Mouse (Mus musculus) intestine, embryonic 15.5 days (tissue): ENCODE measurements at regions not wholly inside any gene's neighbourhood (a gene's known extent, or its start where the extent isn't known, plus 50 kb on each side); places are given as distances from the start of the nearest gene placed in this dataset.

Source experiments
- ATAC-seq: fragments of 200-750 bp; cut with Nextera tagmentation; 2 replicates; pipeline ENCODE4 v1.8.0; 2017; ENCODE audit warnings: moderate TSS enrichment, moderate library complexity
- H3K27ac ChIP-seq: fragments of 300-500 bp; sonication (generic); 2 replicates; pipeline ENCODE4 v1.5.1; 2015; ENCODE audit warnings: mild to moderate bottlenecking, inconsistent platforms
- H3K27me3 ChIP-seq: fragments of 300-500 bp; sonication (generic); replicated peaks from 2 replicates; pipeline ENCODE4 v1.6.1; 2015; ENCODE audit warnings: inconsistent platforms
- H3K36me3 ChIP-seq: fragments of 300-500 bp; sonication (generic); 2 replicates; pipeline ENCODE4 v1.6.1; 2015; ENCODE audit warnings: inconsistent platforms
- H3K4me1 ChIP-seq: fragments of 300-500 bp; sonication (generic); replicated peaks from 2 replicates; pipeline ENCODE4 v1.6.1; 2015; ENCODE audit warnings: inconsistent platforms
- H3K4me2 ChIP-seq: fragments of 300-500 bp; sonication (generic); replicated peaks from 2 replicates; pipeline ENCODE4 v1.6.1; 2015; ENCODE audit warnings: mild to moderate bottlenecking, inconsistent platforms
- H3K4me3 ChIP-seq: fragments of 300-500 bp; sonication (generic); replicated peaks from 2 replicates; pipeline ENCODE4 v1.5.1; 2015; ENCODE audit warnings: inconsistent platforms
- H3K9ac ChIP-seq: fragments of 300-500 bp; sonication (generic); 2 replicates; pipeline ENCODE4 v1.6.1; 2015; ENCODE audit warnings: inconsistent platforms
- H3K9me3 ChIP-seq: fragments of 300-500 bp; sonication (generic); 2 replicates; pipeline ENCODE4 v1.6.1; 2016; ENCODE audit warnings: inconsistent platforms
- WGBS: fragments of 180-500 bp; shearing (Covaris S2); methylation state at CpG from one replicate; pipeline ENCODE4 v1.1.7; 2015; 5-methylcytosine and 5-hydroxymethylcytosine counted together

DNA sequence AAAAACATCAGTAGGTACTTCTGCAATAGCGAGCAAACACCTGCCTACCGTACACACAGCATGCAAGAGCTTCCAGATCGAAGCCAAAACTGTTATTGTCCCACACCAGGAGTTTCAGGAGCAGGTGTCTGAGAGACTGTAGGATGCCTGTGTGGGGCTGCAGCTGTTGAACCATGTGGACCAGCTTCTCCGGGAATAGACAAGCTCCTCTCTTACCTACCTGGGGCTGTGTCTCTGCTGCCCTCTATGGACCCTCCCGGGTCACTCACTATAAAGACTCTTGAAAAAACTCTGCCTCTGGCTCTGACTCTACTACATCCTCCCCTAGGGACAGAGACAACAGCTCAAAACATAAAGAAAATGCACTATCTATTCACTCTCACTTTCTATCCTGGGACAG is 201.0 kb upstream of the Zdhhc25 start:
- 55% methylated on average over 5 of the region's 5 CpGs for WGBS
- H3K4me1 ChIP-seq = no peaks in the 10 kb centered on the region

DNA sequence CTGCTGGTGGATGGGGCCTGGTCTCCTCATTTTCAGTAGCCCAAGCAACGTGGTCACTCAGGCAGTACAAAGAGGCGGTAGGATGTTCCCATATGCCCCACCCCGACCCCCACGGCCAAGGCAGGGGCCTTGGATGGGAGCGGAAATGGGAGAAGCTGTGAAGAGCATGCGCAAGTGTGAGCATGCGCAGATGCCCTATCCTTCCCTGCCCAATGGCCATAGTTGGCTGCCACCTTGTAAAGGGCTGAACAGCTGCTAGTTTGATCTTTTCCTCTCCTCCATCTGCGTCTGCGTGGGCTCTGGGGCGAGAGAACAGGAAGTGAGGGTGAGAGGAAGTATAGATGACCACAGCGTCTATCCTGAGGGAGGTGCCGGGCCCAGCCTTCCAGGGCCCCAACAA is 200.1 kb upstream of the Zdhhc25 start:
- Histone ChIP-seq H3K4me2 (no peak overlapping the region), H3K27ac (no peak overlapping the region), H3K27me3 (no peaks in the 10 kb centered on the region), H3K4me3 (no peak overlapping the region), H3K4me1 (no peaks in the 10 kb centered on the region), H3K9ac (no peak overlapping the region), H3K36me3 (no peaks in the 10 kb centered on the region), H3K9me3 (no peaks in the 10 kb centered on the region)
- whole genome bisulfite sequencing = 76% methylated on average over 12 of the region's 12 CpGs
- ATAC-seq = no peak

More for the DNA sequence above, 201.0 kb upstream of the Zdhhc25 start:
- Histone ChIP-seq H3K36me3 (no peaks in the 10 kb centered on the region), H3K9me3 (no peaks in the 10 kb centered on the region), H3K27ac (no peak overlapping the region), H3K27me3 (no peaks in the 10 kb centered on the region), H3K4me3 (no peak overlapping the region), H3K9ac (no peak overlapping the region), H3K4me2 (no peak overlapping the region)
- ATAC-seq = no peak

DNA sequence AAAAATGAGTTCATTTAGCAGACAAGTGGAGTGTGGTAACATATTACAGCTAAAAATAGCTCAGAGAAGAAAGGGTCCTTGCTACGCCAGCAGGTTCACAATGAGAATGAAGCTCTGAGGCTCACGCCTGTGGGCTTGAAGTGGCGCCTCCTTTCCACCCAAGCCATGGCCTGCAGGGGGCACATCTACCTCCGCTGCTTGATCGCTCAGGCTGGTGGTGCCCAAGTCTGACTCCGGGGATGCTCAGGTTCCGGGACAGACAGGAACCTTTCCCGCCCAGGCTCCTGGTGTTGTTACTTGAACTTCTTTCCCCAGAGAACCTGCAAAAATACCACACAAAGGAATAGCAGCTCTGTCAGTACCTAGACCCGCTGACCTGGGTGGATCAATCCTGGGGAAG is 199.3 kb upstream of the Zdhhc25 start:
- Histone ChIP-seq H3K9me3 (no peaks in the 10 kb centered on the region), H3K27me3 (no peaks in the 10 kb centered on the region), H3K4me3 (no peak overlapping the region), H3K9ac (no peak overlapping the region), H3K27ac (no peak overlapping the region), H3K4me2 (no peak overlapping the region), H3K36me3 (no peaks in the 10 kb centered on the region), H3K4me1 (no peaks in the 10 kb centered on the region)
- ATAC-seq = no peak
- 64% methylated on average over 9 of the region's 9 CpGs for WGBS

DNA sequence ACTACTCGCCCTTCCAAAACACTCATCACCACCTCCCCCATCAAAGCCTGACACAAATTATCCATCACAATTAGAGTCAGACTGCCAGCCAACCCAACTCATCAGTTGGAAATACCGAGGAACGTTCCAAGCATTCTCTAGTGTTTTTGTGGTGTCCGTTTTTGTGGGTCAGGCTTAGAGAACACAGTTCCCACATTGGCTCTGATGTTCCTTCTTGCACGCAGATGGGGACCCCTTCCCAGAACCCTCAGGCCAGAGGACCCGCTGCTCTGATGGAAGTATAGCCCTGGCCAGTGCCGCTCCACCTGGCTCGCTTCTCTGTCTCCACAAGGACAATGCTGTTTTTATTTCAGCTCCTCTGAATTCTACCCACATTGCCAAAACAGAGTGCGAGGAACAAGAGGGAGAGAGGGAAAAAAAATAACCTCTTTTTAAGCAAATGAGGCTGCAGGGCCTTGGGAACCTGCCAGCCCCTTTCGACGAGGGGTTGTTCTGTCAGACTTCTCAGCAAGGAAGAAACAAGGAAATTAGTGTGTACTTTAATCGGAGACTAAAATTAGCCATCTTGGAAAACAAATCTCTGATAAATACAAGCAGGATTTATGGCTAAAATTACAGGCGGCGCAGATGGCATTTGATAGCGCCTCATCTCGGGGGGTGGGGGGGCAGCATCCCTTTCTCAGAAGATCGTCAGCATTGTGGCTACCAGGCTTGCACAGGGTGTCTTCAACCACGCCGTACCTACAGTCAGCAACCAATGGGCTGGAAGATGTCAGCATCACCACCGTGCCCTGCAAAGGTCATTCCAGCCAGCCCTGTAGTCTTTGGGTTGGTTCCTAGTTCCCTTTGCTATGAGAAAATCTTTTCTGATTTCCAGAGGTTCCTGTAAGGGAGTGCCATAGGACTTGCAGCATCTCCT is 191.4 kb upstream of the Zdhhc25 start:
- no peak overlapping the region for H3K9ac ChIP-seq
- no peak overlapping the region for H3K4me3 ChIP-seq
- H3K4me2 ChIP-seq = no peak overlapping the region
- no peaks in the 10 kb centered on the region for H3K4me1 ChIP-seq
- no peaks in the 10 kb centered on the region for H3K27me3 ChIP-seq
- 83% methylated on average over 20 of the region's 20 CpGs for WGBS
- H3K36me3 ChIP-seq = no peaks in the 10 kb centered on the region
- H3K9me3 ChIP-seq = no peaks in the 10 kb centered on the region
- H3K27ac ChIP-seq = no peak overlapping the region
- ATAC-seq = no peak

DNA sequence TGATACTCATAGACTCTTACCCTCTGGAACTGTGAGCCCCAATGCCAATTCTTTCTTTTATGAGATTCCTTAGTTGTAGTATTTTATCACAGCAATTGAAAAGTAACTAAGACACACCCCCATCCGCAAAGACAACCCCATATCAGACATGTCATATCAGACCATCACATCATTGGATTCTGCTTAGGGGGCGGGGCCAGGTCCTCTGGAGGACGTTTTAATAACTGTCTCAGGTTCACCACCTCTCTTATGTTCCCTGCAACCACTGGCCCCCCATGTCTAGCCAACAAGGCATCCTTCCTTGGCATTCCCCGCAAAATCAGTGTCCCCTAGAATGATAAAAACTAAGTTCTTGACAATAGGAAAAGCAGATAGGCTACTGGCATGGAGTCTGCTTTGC is 185.9 kb upstream of the Zdhhc25 start:
- H3K27me3 ChIP-seq = no peaks in the 10 kb centered on the region
- no peaks in the 10 kb centered on the region for H3K36me3 ChIP-seq
- no peak overlapping the region for H3K4me2 ChIP-seq
- no peak for ATAC-seq
- 72% methylated on average over 4 of the region's 4 CpGs for WGBS
- H3K9me3 ChIP-seq = no peaks in the 10 kb centered on the region
- no peaks in the 10 kb centered on the region for H3K4me1 ChIP-seq
- no peak overlapping the region for H3K9ac ChIP-seq
- no peak overlapping the region for H3K4me3 ChIP-seq
- no peak overlapping the region for H3K27ac ChIP-seq

DNA sequence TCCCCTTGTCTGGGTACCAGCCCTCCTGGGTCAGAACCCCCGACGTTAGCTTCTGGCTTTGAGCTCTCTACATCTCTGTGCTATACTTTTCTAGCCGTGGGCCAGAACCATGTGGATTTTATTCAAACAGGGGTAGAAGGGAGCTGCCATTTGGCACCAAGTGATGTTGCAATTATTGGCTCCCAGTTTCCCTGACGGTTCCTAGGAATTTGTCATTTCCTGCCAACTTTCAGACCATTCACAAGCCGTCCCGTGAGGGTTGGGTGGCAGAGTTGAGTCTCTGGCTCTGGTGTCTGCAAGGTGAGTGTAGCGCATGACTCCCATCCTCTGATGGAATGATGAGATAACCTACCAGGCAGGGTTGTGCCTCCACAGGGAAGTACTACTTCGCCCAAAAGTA is 181.2 kb upstream of the Zdhhc25 start:
- H3K36me3 ChIP-seq = no peaks in the 10 kb centered on the region
- H3K9me3 ChIP-seq = no peaks in the 10 kb centered on the region
- no peaks in the 10 kb centered on the region for H3K4me1 ChIP-seq
- H3K27ac ChIP-seq = no peak overlapping the region
- ATAC-seq = no peak
- no peak overlapping the region for H3K9ac ChIP-seq
- H3K4me3 ChIP-seq = no peak overlapping the region
- no peaks in the 10 kb centered on the region for H3K27me3 ChIP-seq
- 68% methylated on average over 8 of the region's 8 CpGs for WGBS
- H3K4me2 ChIP-seq = no peak overlapping the region

DNA sequence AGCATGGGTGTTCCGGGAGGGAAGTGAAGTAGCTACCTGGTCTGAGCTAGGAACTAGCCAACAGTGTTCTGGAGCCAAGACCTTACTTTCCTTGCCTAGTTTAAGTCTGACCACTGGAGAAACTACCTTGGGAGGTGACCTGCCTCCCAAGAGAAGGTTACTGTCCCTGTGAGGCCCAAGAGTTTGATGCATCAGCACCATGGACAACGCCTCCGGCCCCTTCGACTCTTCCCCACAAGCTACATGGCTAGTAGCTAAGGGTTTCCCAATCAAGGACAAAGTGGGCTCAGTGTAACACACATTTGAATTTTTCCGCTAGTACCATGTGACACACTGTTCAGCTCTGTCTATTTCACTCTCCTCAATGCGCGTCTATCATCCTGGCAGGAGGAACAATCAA is 171.7 kb upstream of the Zdhhc25 start:
- no peaks in the 10 kb centered on the region for H3K27me3 ChIP-seq
- H3K27ac ChIP-seq = no peak overlapping the region
- no peaks in the 10 kb centered on the region for H3K4me1 ChIP-seq
- H3K9ac ChIP-seq = no peak overlapping the region
- no peaks in the 10 kb centered on the region for H3K36me3 ChIP-seq
- no peaks in the 10 kb centered on the region for H3K9me3 ChIP-seq
- no peak for ATAC-seq
- no peak overlapping the region for H3K4me2 ChIP-seq
- 69% methylated on average over 7 of the region's 7 CpGs for WGBS
- no peak overlapping the region for H3K4me3 ChIP-seq

DNA sequence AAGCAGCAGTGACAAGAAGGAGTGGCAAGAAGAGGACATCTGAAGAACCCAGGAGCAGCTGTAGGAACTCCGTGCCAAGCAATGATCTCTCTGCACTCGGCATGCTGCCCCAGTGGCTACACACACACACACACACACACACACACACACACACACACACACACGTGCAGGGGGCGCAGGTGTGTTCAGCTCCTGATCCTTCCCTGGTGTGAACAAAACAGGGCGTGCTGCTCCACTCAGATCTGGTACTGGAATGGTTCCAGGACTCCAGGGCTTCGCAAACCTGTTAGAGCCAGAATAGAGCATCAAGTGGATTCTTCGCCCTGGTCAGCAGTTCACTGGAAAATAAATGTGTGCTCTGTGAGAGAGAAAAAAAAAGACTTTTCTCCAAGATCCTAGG is 169.2 kb upstream of the Zdhhc25 start:
- Histone ChIP-seq H3K4me1 (no peaks in the 10 kb centered on the region), H3K4me2 (no peak overlapping the region), H3K27ac (no peak overlapping the region), H3K36me3 (no peaks in the 10 kb centered on the region), H3K9ac (no peak overlapping the region), H3K9me3 (no peaks in the 10 kb centered on the region), H3K4me3 (no peak overlapping the region), H3K27me3 (no peaks in the 10 kb centered on the region)
- ATAC-seq = no peak
- WGBS = 85% methylated on average over 7 of the region's 7 CpGs

DNA sequence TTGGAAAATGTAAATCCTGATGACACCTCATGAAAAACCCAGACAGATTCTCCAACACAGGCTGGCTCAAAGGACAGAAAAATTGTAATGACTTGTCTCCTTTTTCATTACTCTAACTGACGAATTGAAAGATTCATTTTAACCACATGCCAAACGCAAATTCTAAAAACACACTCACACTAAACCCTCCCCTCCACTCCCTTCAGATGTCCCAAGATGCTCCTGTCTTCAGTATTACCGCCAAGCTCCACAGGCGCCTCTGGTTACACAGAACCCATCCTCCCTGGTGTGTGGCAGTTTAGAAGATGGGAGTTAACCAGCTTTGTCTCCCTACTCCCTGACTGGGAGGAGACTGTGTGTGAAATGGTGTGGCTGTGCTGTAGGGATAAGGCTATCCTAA is 151.8 kb upstream of the Zdhhc25 start:
- no peaks in the 10 kb centered on the region for H3K9me3 ChIP-seq
- no peaks in the 10 kb centered on the region for H3K4me1 ChIP-seq
- H3K27me3 ChIP-seq = no peaks in the 10 kb centered on the region
- H3K36me3 ChIP-seq = no peaks in the 10 kb centered on the region
- no peak for ATAC-seq
- H3K27ac ChIP-seq = no peak overlapping the region
- no peak overlapping the region for H3K9ac ChIP-seq
- no peak overlapping the region for H3K4me3 ChIP-seq
- 79% methylated on average over 4 of the region's 4 CpGs for WGBS
- no peak overlapping the region for H3K4me2 ChIP-seq

DNA sequence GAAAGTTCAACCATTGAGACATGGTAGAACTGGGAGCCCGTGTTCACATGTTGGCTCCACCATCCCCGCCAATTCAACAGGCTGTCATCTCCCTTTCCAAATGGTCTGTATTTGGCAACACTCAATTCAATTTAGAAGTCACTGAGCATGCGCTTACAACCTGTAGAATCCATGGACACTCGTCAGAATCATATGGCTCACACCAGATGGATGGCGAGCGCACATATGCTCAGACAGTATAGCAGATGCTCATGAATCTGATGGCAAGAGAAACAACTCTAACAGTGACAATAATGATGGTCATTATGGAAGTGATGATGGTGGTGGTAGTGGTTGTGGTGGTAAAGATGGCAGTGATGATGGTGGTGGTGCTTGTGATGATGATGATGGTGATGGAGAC is 148.9 kb upstream of the Zdhhc25 start:
- ATAC-seq = no peak
- 92% methylated on average over 6 of the region's 6 CpGs for WGBS
- no peaks in the 10 kb centered on the region for H3K9me3 ChIP-seq
- H3K27ac ChIP-seq = no peak overlapping the region
- H3K36me3 ChIP-seq = no peaks in the 10 kb centered on the region
- H3K4me1 ChIP-seq = no peaks in the 10 kb centered on the region
- no peak overlapping the region for H3K4me3 ChIP-seq
- no peaks in the 10 kb centered on the region for H3K27me3 ChIP-seq
- H3K4me2 ChIP-seq = no peak overlapping the region
- H3K9ac ChIP-seq = no peak overlapping the region

DNA sequence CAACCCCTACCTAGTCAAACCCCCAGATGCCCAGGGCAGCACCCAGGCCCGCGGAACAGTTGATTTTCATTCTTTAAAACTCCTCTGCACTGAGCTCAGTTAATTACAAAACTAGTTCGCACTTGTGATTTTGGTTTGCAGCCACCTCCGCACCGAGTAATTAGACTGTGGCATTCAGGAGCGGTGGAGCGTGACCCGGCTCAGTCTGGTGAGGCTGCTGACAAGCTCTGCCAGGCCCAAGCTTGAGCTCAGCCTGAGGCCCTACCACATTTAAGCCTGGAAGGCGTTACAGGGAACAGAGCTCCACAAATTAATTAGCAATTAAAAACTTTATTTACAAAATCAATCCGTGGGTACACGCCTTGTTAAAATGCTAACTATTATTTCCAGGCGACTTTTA is 132.0 kb upstream of the Zdhhc25 start:
- no peak overlapping the region for H3K9ac ChIP-seq
- no peaks in the 10 kb centered on the region for H3K4me1 ChIP-seq
- H3K27ac ChIP-seq = no peak overlapping the region
- H3K4me3 ChIP-seq = no peak overlapping the region
- no peaks in the 10 kb centered on the region for H3K36me3 ChIP-seq
- no peak for ATAC-seq
- no peaks in the 10 kb centered on the region for H3K9me3 ChIP-seq
- 78% methylated on average over 12 of the region's 12 CpGs for WGBS
- no peak overlapping the region for H3K4me2 ChIP-seq
- H3K27me3 ChIP-seq = no peaks in the 10 kb centered on the region

DNA sequence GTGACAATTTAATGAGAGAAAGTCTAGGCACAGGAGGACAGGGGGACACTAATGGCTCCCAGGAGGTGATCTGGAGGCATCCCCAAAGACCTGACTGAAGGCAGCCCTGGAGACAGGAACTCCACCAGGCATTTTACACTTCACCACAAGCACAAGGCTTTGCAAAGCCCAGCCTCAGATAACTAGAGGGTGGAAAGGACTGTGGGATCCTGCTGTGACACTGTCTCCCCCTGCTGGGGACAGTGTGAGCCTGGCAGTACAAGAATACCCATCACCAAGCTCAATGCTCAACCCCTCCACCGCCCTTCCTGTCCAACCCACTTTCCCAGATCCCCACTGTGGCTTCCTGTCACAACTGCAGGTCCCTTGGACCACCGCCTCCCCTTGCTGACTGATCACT is 131.3 kb upstream of the Zdhhc25 start:
- H3K27ac ChIP-seq = no peak overlapping the region
- no peak overlapping the region for H3K9ac ChIP-seq
- H3K9me3 ChIP-seq = no peaks in the 10 kb centered on the region
- 51% methylated on average over 2 of the region's 2 CpGs for WGBS
- no peak overlapping the region for H3K4me3 ChIP-seq
- no peak overlapping the region for H3K4me2 ChIP-seq
- no peak for ATAC-seq
- H3K4me1 ChIP-seq = no peaks in the 10 kb centered on the region
- no peaks in the 10 kb centered on the region for H3K27me3 ChIP-seq
- H3K36me3 ChIP-seq = no peaks in the 10 kb centered on the region
